Mouse (Mus musculus): ENCODE data around the gene Has1.
"Not testable (repeated sequence)": the region's sequence is repeated elsewhere in the genome, so short reads cannot be mapped to it uniquely, and the experiment has no call there.

Has1 gene

GRCm38 (mm10) chr17:17844606-17845005 is 10.4 kb downstream of the Has1 start:
- not testable (repeated sequence) for DNase-seq (ENCODE audit: low spot score)

- no peak for DNase-seq (ENCODE audit: low spot score)
Observed at GRCm38 (mm10) chr17:17843534-17844261, 11.3 kb downstream of the Has1 start.

- DNase-seq (ENCODE audit: low spot score), result no peak
Observed at GRCm38 (mm10) chr17:17840796-17841195, 14.2 kb downstream of the Has1 start.

- DNase-seq (ENCODE audit: low spot score), result no peak
Observed at GRCm38 (mm10) chr17:17839276-17839675, 15.7 kb downstream of the Has1 start.

- DNase-seq (ENCODE audit: low spot score), result peak; percentile 93
Observed at GRCm38 (mm10) chr17:17837919-17838701, 16.9 kb downstream of the Has1 start.

GRCm38 (mm10) chr17:17837426-17837825 is 17.6 kb downstream of the Has1 start:
- DNase-seq (ENCODE audit: low spot score), result no peak

GRCm38 (mm10) chr17:17836101-17836500 is 18.9 kb downstream of the Has1 start:
- DNase-seq (ENCODE audit: low spot score), result no peak

GRCm38 (mm10) chr17:17834896-17835295 is 20.1 kb downstream of the Has1 start:
- DNase-seq (ENCODE audit: low spot score), result no peak

- no peak for DNase-seq (ENCODE audit: low spot score)
Observed at GRCm38 (mm10) chr17:17830731-17831130, 24.3 kb downstream of the Has1 start.

- DNase-seq (ENCODE audit: low spot score), result no peak
Observed at GRCm38 (mm10) chr17:17829816-17830535, 25.0 kb downstream of the Has1 start.

- no peak for DNase-seq (ENCODE audit: low spot score)
Observed at GRCm38 (mm10) chr17:17829052-17829785, 25.8 kb downstream of the Has1 start.

GRCm38 (mm10) chr17:17828191-17828981 is 26.6 kb downstream of the Has1 start:
- no peak for DNase-seq (ENCODE audit: low spot score)

- no peak for DNase-seq (ENCODE audit: low spot score)
Observed at GRCm38 (mm10) chr17:17827658-17828190, 27.3 kb downstream of the Has1 start.

- DNase-seq (ENCODE audit: low spot score), result no peak
Observed at GRCm38 (mm10) chr17:17826751-17827657, 28.0 kb downstream of the Has1 start, which contains the start of gene Spaca6. Gene Spaca6 (plus strand): TSS chr17:17827158.

GRCm38 (mm10) chr17:17825921-17826591 is 28.9 kb downstream of the Has1 start:
- DNase-seq (ENCODE audit: low spot score), result no peak

- DNase-seq (ENCODE audit: low spot score), result no peak
Observed at GRCm38 (mm10) chr17:17823612-17824336, 31.2 kb downstream of the Has1 start.

GRCm38 (mm10) chr17:17795527-17795926 is 59.5 kb downstream of the Has1 start:
- no peak for DNase-seq (ENCODE audit: low spot score)

Data from T-cell, adult 2 months (primary cell).